Mouse (Mus musculus): ENCODE measurements at regions not wholly inside any gene's neighbourhood (a gene's known extent, or its start where the extent isn't known, plus 50 kb on each side); places are given as distances from the start of the nearest gene placed in this dataset.

GRCm38 (mm10) chr13:111165538-111165937 is 89.3 kb upstream of the Actbl2 start:
- no peak for DNase-seq (ENCODE audit: low spot score in 2 of 2)
- intact Hi-C loops (cut with DNase I): no loop called here

DNA sequence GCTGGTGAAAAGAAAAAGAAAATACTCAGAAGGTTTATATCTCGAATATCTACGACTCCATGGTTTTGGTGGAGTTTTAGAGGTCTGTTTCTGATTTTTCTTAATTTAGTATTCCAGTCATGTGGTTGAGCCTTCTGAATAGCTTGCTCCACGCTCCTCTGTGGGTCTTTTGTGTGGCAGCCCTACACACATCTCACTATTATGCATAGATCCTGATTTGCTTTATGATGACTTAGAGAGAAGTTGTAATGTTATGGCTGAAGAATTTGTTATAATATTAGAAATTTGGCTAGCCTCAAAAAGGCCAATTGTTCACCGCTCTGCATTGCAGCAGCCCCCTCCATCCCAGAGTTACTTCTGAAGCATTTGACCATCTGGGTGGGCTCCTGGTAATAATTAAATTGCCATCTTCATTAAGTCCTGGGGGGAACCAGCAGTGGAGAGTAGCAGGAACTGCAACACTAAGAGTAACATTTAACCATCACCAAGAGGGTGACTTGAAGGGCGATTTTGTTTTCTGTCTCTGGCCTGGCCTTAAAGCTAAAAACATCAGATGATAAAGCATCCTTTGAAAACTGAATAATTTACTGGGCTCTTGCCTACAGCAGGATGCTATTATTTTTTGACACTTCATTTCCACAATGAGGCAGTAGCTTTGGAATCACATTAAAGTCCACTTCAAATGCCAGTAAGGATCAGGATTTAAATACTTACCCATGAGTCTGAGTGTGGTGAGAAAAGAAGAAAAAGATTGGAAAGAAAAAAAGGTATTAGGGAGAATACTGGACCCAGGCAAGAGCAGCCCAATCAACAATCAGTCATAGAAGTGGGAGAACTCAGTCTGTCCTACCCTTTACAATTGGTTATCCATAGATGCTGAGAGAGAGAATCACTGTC is 84.3 kb upstream of the Actbl2 start:
- intact Hi-C loops (cut with DNase I): no loop called here
- DNase-seq (ENCODE audit: low spot score in 2 of 2): no peak

DNA sequence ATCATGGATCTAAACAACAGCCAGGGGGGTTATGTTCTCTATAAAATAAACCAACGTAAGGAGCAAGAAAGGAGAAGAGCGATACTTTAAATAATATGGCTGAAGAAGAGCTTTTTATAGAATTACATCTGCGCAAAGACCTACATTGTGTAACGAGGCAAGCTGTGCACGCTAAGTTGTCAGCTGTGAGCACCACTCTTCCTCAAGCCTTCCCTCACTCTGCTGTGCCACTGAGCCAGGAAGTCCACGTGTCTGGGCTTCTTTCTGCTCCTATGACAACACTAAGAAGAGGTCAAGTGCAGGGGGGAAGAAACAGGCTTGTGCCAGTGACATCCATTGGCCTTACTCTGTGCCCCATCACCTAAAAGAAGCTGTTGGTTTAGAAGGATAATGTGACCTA is 75.6 kb upstream of the Actbl2 start:
- intact Hi-C loops (cut with DNase I): loop anchor here (1.0 to 2.0 kb wide), 3 partner anchors 74 to 135 kb away; no protein-coding TSS in a partner anchor
- DNase-seq (ENCODE audit: low spot score in 2 of 2): peak; percentile 44 to 84

GRCm38 (mm10) chr13:111183293-111183692 is 71.5 kb upstream of the Actbl2 start:
- intact Hi-C loops (cut with DNase I): no loop called here
- DNase-seq (ENCODE audit: low spot score in 2 of 2): no peak

- intact Hi-C loops (cut with DNase I): no loop called here
- no peak for DNase-seq (ENCODE audit: low spot score in 2 of 2)
Measured at GRCm38 (mm10) chr13:111185799-111186198, 69.0 kb upstream of the Actbl2 start.

DNA sequence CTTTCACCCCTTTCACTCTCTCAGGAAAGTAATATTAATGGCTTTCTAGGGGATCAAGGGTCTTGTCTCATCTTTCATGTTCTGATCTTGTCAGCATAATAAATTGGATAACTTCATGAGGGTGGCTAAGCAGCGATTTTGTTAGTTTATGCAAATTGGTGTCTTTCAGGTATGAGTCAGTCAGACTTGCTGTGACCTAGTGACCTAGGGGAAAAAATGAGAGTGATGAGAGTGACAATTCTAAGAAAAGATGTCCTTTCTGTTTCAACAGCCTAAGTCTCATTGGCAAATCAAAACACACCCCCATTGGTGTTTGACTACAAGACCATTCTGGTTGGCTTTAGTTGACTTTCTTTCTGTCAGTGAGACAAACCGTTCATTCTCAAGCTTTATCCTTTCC is 68.0 kb upstream of the Actbl2 start:
- intact Hi-C loops (cut with DNase I): no loop called here
- no peak for DNase-seq (ENCODE audit: low spot score in 2 of 2)

GRCm38 (mm10) chr13:111193919-111194318 is 60.9 kb upstream of the Actbl2 start:
- no peak for DNase-seq (ENCODE audit: low spot score in 2 of 2)
- intact Hi-C loops (cut with DNase I): no loop called here

- intact Hi-C loops (cut with DNase I): no loop called here
- DNase-seq (ENCODE audit: low spot score in 2 of 2): peak; percentile 42 to 46
Measured at GRCm38 (mm10) chr13:111194337-111194736, 60.5 kb upstream of the Actbl2 start.

GRCm38 (mm10) chr13:111201532-111201931 is 53.3 kb upstream of the Actbl2 start:
- DNase-seq (ENCODE audit: low spot score in 2 of 2): no peak
- intact Hi-C loops (cut with DNase I): no loop called here

DNA sequence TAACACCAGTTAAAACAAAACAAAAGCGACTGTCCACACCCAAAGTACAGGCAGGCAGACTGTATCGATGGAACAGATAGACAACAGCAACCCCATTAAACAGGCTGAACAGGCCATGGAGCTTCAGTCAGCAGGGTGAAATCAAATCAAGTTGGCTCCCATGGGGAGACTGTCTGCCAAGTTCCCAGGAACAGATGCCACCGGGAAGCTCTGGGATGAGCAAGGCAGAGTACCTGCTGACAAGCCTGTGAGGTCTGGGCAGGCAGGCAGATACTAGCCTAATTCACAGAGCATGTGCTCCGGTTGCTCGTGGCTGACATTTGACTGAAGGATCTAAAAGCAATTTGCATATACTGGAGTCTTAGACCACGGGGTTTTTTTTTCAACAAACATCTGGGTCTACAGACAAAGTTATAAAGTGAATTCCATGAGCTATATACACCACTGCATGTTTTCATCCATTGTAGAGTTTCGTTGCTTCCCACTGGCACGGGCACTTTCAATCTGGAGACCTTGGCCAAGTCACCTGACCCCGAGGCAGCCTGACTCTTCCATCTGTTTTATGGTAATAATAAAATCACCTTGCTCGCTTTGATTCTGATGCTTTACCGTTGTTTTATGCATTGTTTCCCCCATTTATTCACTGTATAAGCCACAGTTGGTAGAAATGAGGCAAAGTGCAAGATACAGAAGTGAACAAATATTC is 50.1 kb upstream of the Actbl2 start:
- DNase-seq (ENCODE audit: low spot score in 2 of 2): peak in 1 of 2 experiments; percentile 60
- intact Hi-C loops (cut with DNase I): no loop called here

All from left cerebral cortex, postnatal 25 days (tissue).